Mouse (Mus musculus): ENCODE measurements around the gene Rassf3.

Rassf3 gene

DNA sequence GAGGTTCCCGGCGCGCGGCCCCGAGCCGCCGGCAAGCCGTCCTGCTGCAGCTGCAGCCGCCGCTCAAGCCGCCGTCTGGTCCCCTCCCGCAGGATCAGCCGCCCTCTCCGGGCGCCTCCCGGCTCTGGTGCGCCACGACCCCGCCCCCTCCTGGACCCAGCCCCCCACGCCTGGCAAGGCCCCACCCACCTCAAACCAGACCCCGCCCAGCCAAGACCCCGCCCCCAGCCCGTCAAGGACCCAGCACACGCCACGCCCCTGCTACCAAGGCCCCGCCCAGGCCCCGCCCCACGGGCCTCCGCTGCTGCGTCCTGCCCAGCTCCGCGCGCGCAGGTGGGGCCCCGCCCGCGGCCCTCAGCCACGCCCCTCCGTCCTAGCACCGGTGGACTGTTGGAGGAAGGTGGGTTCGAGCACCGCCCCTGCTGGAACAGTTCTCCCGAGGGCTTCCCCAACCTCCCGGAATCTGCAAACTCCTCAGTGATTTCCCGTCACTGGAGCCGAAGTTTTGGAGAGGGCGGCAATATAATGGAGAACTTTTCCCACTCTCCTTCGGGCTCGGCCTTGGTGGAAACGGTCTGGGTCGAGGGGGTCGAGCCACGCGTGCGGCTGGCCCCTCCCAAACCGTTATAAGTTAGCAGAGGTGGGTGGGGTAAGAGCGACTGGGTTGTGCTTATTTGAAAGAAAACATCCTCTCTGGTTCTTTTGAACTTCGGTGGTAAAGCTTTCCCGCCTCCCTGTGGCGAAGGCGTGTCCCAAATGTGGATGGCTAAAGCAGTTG lies at the start of gene Rassf3:
Gene Rassf3 (minus strand): TSS at position 158 of the 778 bp plus-strand sequence.
- peak; percentile 100 for DNase-seq

DNA sequence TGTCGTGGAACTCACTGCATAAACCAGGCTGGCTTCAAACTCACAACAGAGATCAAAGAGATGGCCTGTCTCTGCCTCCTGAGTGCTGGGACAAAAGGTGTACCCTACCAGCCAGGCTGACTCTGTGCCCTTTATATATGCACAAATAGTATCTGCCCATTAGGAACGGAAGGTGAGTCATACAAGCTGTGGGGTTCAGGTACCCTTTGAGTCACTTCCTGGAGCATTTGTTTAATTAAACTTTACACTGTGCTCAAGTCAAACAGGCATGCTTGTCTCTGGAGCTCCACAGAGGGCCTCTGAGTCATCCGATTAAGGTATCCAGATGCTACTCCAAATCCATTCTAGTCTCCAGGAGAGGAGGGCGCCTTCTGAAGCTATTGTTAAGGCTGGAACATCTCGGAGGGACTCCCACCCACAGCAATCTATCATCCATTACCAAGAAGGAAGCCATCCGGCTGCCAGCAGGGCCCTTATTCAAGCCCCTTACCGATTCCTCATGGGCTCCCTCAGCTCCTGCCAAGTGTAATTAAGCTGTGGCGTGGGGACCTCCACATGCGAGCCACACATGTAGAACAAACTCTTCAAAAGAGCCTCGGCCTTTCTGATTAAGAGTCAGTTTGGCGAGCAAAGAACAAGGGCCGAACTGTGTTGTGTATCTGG lies 44.9 kb upstream of the Rassf3 start:
- no peak for DNase-seq

DNA sequence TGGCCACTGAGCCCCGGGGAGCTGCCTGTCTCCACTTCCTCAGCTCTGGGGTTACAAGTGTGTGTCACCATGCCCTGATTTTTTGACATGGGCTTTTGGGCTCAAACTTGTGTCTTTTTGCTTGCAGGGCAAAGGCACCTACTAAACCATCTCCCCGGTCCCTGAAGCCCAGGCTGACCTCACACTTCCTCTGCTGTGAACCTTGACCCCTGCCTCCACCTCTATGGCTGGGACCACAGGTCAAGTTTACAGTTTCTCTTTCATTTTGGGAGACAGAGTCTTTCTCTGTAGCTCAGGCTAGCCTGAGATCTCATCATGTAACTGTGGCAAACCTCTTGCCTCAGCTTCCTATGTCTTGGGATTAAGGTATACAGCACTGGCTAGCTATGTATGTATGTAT lies 43.6 kb upstream of the Rassf3 start:
- no peak for DNase-seq

DNA sequence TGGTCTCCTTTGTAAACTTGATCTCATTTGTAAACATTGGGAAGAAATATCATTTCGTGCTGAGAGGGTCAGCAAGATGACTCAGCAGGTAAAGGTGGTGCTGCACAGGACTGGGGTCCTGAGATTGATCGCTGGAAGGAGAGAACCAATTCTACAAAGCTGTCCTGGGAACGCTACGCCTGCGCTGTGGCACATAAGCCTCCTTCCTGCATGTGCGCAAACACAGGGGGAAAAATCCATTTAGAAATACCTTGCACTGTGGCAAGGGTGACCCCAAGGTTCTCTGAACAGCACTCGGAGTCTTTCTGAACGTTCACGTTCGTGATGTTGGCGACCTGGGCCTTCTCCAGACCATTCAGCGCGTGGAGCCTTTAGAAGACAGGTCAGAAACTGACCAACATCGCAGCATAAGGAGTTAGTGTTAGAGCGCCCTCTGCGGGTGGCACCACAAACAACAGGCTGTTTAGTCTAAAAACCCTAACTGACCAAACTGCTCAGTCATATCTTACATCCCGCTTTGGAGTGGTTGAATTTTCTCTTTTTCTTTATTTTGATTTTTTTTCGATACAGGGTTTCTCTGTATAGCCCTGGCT lies 40.0 kb upstream of the Rassf3 start:
- DNase-seq: peak; percentile 88

DNA sequence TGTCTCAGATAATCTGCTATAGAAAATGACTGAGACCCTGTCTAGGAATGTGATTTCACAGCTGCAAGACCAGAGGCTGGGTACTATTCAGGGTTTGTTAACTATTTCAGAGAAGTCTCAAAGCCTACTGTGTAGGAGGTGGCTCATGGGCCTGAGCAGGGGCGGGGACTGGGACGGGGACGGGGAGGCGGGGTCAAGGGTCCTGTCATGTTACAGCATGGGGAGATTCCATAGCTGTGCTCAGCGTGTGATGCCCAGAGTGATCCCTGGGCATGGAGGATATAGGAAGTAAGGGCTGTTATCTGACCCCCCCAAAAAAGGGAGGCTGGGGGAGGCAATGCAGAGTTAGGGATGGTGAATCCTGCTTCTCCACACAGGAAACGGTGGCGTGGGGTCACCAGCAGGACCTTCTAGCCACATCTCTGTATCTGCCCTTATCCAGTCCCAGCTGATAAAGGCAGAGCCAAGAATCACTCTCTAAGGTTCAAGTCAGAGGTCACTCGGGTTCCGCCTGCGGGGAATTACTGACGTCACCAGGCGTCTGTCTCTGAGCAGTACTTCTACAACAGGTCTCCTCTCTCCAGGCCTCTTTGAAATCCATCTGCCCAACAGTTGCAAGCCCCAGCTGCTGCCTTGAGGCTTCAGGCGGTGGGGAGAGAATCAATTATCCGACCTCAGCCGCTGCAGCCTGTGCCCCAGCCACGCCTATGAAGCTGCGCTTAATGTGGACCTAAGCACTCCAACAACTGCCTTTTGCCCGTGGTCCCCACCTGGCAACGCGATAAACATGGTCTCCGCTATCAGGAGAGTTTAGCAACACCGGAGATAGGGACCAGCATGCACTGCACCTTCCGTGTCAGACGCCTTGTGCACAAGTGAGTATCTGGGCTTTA lies 33.9 kb upstream of the Rassf3 start:
- peak; percentile 60 for DNase-seq

DNA sequence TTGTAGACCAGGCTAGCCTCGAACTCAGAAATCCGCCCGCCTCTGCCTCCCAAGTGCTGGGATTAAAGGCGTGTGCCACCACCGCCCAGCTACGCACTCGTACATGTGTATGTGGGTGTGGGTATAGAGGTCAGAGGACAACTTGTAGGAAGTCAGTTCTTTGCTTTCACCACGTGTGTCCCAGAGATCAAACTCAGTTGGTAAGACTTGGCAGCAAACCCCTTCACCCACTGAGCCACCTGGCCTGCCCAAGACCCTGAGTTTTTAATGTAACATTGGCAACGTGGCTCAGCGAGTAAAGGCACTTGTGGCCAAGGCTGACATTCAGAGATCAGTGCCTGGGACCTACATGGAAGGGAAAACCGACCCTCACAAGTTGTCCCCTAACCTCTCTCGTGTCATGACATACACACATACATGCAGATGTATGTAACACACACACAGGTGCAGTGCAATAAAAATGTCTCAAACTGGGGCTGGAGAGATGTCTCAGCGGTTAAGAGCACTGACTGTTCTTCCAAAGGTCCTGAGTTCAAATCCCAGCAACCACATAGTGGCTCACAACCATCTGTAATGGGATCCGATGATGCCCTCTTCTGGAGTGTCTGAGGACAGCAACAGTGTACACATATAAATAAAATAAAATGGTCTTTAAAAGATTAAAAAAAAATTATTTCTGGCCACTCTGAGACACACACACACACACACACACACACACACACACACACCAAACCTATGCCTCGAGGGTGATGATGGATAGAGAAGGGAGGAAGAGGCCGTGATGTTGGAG lies 31.8 kb upstream of the Rassf3 start:
- DNase-seq: no peak

DNA sequence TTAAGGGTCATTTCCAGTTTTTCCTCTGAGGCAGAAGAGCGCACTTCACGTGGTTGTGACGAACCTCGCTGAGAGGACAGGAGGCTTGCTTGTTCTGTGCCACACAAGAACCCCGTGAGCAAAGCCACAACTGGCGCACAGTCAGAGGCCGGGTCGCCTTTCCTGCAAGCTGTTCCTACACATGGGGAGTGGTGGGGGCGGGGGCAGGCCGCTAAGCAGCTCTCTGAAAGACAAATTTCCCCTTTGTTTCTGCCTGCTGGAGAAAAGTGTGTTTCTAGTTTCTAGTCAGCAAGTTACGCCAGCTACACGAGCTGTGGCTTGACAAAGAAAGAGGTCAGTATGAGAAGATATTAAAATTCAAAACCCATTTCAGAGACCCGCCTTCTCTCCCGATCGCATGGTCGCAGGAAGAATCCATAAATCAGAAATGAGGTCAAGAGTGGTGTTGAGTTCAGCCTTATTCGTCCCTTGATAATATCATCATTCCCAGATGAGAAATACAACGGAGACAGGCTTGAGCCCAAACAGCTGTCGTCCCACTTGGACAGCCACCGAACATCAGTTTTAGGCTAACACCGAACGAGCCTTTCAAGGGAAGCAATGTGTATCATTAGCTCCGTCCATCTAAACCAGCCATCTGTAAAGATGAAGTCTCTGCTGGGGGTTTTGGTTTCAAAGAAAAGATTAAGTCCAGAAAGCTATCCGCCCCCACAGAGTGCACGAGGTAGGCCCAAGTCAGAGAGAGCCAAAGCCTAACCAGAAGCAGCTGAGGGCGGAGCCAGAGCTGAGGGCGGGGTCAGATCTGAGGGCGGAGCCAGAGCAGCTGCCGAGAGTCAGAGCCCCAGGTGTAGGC lies 30.8 kb upstream of the Rassf3 start:
- DNase-seq: peak; percentile 90

DNA sequence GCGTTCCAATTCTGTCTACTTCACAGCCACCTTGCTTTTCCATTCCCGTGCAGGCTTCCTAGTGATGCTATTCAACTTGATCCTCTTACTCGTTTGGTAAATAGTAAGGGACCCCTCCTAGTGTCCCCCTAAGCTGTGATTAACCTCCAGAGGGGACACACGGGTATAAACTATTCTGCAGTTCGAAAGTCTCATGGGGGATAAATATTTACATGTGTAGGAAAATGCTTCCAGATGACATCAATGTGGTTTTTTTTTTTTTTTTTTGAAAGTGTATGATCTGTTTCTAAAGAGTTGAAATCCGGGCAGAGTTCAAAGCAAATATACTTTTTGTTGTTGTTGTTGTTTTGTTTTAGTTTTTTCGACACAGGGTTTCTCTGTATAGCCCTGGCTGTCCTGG lies 29.8 kb upstream of the Rassf3 start:
- no peak for DNase-seq

DNA sequence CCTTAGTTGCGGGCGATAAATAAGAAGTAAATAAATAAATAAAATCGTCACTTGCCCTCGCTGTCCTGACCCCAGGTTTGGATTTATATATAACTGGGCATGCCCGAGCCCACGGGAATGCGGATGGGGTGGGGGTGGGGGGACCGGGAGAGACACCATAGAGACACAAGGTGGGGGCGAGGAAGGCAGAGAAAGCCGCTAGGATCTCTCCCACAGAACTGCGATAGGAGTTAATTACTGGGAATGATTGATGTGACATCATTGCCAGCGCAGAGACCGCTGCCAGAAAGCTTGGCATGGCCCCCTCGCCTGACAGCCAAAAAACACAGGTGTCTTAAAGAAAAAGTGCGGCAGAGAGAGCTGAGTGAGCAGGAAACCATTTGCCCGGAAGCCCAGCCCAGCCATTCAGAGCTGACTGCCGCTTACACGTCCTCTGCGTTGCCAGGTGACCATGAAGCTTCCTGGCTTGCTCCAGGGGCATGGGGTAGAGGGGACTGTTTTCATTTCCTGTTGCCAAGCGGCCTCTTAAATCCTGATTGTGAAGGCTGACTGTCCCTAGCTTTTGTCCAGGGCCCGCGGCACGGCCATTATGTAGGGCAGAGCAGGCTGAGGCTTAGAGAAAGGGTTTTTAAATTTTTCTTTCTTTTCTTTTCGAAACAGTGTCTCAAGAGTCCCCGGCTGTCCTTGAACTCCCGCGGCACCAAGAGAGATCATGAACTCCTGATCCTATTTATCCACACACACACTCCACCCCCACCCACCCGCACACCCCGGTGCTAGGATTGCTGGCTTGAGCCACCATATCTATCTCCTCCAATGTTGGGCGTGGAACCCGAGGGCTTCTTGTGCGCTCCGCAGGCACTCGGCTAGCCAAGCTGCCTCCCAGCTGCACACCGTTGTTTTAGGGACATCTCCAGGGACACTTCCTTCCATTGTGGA lies 29.1 kb upstream of the Rassf3 start:
- peak; percentile 91 for DNase-seq

DNA sequence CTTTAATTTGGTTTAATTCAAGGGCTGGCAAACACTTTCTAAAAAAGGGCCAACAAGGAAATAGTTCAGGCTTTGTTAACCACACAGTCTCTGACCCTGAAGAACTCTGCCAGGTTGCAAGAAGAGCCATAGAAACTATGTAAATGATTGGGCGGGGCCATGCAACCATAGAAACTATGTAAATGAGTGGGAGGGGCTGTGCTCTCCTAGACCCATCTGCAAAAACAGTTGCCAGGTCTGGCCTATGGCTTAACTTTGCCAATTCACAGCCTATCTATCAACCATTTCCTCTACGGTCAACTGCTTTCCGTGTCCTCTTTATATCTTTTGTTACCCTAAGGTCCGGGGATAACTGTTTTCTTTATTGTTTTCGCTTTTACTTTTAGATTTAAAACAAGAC lies 25.0 kb upstream of the Rassf3 start:
- DNase-seq: peak; percentile 53

DNA sequence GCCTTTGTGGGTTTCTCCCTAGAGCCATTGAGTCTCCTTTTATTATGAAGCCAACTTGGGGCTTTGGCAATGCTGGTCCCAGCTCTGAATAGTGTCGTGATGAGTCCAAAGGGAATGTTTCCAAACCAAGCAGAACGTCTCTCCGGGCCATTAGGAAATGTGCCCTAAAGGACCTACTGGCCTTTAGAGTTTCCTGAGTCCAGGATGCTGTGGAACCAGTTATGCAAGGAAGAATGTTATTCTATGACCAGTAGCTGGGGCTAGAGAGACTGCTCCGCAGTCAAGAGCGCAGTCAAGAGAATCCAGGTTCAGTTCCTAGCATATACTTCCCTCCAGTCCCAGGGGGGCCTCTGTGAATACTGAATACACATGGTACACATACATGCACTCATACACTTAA lies 23.9 kb upstream of the Rassf3 start:
- DNase-seq: no peak

DNA sequence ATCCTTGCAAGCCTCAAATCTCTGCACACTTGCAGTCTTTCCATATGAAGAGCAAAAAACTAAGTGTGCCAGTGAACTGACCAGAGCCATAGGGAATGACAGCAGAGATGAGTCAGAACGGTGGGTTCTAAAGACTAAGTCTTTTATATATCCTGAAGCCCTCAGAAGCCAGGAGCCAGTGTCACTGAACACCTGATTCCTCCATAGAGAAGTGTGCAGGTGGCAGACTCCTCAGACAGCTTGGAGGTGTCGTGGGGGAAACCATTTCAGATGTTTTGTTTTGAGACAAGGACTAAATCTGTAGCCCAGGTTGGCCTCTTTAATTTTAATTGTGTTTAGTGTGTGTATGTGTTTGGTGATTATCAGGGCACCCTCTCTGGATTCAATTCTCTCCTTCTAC lies 22.9 kb upstream of the Rassf3 start:
- no peak for DNase-seq

DNA sequence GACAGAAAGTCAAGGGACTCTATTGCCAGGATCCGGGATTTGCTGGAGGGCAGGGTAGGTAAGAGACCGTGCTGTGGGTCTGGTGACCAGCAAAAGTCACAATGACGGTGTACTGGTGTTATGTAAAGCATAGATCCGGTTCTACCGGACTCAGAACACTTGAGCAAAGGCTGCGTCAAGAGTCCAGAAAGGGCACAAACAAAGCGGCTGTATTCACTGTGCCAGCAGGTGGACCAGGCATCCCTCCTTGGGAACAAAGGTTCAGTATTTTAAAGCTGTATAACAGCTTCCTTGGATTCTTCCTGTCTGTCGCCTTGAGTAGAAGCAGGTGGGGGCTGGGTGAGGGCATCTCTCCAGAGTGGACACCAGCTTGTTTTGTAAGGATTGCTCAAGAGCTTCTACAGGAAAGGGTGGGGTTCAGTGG lies 22.3 kb upstream of the Rassf3 start:
- DNase-seq: no peak

DNA sequence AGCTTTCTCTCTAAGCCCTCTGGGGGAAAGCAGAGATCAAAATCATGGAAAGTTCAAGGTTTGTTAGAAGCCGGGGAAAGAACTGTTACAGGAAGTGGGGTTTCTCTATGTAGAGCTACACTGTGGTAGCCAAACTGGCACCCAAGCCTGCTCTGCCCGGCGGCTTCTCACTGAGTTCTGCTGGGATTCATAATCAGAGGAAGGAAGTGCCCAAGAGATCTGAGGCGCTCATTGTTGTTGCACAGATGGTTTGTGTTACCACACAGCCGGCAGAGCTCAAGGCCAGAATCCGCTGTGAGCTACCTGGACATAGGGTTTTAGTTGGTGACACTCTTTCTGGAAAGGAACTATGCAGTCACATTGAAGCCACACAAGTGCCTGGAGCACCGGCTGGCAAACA lies 21.8 kb upstream of the Rassf3 start:
- no peak for DNase-seq

DNA sequence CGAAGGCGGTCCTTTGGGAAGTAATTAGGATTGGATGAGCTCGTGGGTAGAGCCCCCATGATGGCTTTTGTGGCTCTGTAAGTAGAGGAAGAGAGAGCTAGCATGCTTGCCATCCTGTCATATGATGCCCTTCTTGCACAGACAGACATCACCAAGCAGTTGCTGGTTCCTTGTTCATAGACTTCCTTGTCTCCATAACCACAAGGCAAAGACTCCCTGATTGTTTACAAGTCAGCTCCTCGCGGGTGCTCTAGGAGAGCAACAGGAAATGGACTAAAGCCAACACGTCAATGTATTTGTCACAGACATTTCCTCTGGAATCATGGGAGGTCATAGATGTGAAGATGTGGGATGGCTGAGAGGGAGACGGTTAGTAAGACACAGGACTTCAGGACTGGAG lies 20.5 kb upstream of the Rassf3 start:
- DNase-seq: no peak

DNA sequence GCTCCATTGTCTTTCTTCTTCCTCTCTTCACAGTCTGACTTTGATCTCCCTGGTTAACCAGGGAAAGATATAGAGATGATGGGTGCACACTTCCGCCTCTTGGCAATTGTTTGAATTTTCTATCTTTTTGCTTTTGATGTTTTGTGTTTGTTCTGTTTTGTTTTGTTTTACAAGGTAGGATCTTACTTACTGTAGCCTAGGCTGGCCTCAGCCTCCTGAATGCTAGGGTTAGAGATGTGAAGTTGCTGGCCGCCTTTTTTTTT lies 17.9 kb upstream of the Rassf3 start:
- DNase-seq: no peak

DNA sequence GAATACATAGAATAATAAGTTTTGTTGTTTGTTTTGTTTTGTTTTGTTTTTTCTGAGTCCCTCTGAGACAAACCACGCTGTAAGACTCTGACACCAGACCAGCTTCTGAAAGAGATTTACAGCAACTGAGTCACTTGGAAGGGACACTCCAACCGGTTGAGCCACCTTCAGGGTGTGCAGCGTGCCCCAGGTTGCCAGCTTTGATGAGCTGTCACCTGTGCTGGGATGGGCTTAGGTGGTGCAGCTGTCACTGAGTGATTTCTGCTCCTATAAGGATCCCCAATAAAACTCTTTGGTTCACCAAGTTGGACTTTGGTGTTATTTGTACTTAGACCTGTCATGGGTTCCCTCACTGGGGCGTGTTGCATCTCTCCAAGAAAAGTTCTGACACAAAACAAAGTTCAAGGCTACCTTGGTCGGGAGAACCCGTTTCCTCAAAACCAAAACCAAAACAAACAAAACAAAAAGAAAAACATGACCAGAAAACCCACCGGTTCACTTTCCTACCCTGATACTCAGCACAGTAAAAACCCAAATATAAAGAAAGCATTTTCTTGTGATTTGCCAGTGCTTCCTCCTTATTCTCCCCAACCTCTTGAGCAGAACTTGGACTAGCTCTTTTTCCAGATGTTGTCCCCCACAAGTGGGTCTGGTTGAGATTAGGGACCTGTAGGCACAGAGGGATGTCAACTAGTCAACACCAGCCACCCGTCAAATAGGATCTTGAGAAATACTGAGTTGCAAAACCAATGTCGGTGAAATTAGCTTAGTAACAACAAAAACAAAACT lies 17.4 kb upstream of the Rassf3 start:
- DNase-seq: no peak

DNA sequence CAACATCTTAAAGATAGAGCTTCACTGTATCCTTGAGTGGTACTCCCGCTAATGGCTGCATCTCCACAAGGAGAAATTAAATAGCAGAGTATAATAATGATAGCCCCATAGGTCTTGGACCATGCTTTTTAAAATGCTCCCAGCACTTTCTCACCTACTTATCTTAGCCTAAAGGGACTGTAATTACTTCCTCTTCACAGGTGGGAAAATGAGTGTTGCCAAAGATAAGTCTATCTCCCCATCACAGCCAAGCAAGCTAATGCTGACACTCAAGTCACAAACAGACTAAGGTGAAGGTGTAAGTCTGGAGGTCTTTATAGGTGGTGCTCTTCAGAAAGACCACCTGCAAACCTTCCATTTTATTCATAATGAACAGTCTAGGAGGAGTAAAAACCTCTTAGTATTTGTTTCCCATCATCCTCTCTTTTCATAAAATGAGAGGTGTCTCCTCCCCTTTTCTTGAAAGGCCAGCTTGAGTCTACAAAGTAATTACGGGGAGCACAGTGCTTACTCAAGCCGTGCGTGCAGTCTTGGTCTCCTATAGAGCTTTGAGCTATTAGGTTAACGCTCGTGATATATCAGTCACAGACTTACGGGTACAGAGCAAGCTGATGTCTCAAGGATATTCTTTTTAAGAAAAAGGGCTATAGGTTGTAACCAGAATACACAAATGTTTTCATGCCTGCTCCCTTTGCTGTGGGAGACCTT lies 16.6 kb upstream of the Rassf3 start:
- no peak for DNase-seq

DNA sequence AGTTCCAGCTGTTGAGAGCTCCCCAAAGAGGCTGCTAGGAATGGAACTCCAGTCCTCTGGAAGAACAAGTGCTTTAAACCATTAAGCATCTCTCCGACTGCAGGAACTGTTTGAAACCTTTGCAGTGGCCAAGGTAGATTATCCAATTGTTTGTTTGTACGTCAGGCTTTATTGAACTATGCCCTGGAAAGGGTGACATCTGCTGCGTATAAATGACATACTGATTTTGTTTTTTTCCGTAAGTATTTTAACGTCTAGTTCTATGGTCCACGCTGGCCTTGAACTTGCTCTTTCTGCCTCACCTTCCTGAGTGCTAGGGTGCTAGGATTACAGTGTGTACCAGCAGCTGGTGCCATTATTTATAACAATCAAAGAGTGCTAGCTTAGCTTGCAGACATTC lies 13.8 kb upstream of the Rassf3 start:
- no peak for DNase-seq
